Mouse (Mus musculus) MEL (cell line): ENCODE measurements around the gene Zfp655. TPM values are rescaled to one million over a fixed set of nuclear protein-coding genes. Genes with fewer than 3 reads are reported as not detected.
A peak's percentile ranks its signal among the peaks of the same experiment; 100 is the strongest.

ENCODE experiments used
- DNase-seq: peaks from one replicate; pipeline ENCODE4 v3.0.0; 2011; ENCODE audit warnings: low read depth, low spot score
- H3K27ac ChIP-seq: 2 replicates; pipeline ENCODE4 v1.5.1; 2012; ENCODE audit warnings: low read depth, mild to moderate bottlenecking, control low read depth, low read length, moderate library complexity; ENCODE audit not compliant: control insufficient read depth
- H3K27me3 ChIP-seq, 2 experiments: fragments of 150-350 bp in 1 of 2; sonication (generic) in 1 of 2; 2 replicates each; pipeline ENCODE4 v1.6.1; 2012; ENCODE audit warnings: low read length in 2 of 2, mild to moderate bottlenecking in 2 of 2, improper control_type of control experiment in 1 of 2, moderate library complexity in 1 of 2; ENCODE audit not compliant: insufficient read depth in 2 of 2, control insufficient read depth in 1 of 2
- H3K36me3 ChIP-seq, 2 experiments: 2 replicates each; pipeline ENCODE4 v1.6.1; 2012 to 2014; ENCODE audit warnings: low read length in 2 of 2, improper control_type of control experiment in 1 of 2, inconsistent platforms in 1 of 2, mild to moderate bottlenecking in 1 of 2; ENCODE audit not compliant: insufficient read depth in 2 of 2, control insufficient read depth in 1 of 2
- H3K4me1 ChIP-seq, 2 experiments: fragments of 150-350 bp in 1 of 2; sonication (generic) in 1 of 2; 2 replicates each; pipeline ENCODE4 v1.6.1; 2012; ENCODE audit warnings: low read length in 2 of 2, improper control_type of control experiment in 1 of 2, mild to moderate bottlenecking in 1 of 2; ENCODE audit not compliant: insufficient read depth in 2 of 2, control insufficient read depth in 1 of 2
- H3K4me3 ChIP-seq, 2 experiments: fragments of 150-350 bp in 1 of 2; sonication (generic) in 1 of 2; 2 replicates each; pipeline ENCODE4 v1.5.1; 2012; ENCODE audit warnings: low read depth in 2 of 2, low read length in 2 of 2, mild to moderate bottlenecking in 2 of 2, moderate library complexity in 2 of 2, control low read depth in 1 of 2, improper control_type of control experiment in 1 of 2; ENCODE audit not compliant: control insufficient read depth in 1 of 2, insufficient read depth in 1 of 2
- H3K79me2 ChIP-seq: 2 replicates; pipeline ENCODE4 v1.6.1; 2012; ENCODE audit warnings: mild to moderate bottlenecking, low read length, moderate library complexity; ENCODE audit not compliant: control insufficient read depth, poor library complexity, insufficient read depth
- H3K9ac ChIP-seq: 2 replicates; pipeline ENCODE4 v1.6.1; 2012; ENCODE audit warnings: low read depth, mild to moderate bottlenecking, control low read depth, low read length, moderate library complexity; ENCODE audit not compliant: control insufficient read depth, poor library complexity, severe bottlenecking
- H3K9me3 ChIP-seq: fragments of 150-350 bp; sonication (generic); replicated peaks from 2 replicates; pipeline ENCODE4 v1.6.1; 2012; ENCODE audit warnings: mild to moderate bottlenecking, low read length, improper control_type of control experiment, moderate library complexity; ENCODE audit not compliant: insufficient read depth
- BHLHE40 ChIP-seq: IDR thresholded peaks from 2 replicates; pipeline ENCODE4 v1.6.1; 2012; ENCODE audit warnings: low read depth, mild to moderate bottlenecking, inconsistent platforms, low read length, improper control_type of control experiment, borderline replicate concordance
- CHD2 ChIP-seq: IDR thresholded peaks from 2 replicates; pipeline ENCODE4 v1.6.1; 2011; ENCODE audit warnings: low read length, improper control_type of control experiment
- CTCF ChIP-seq, 3 experiments: IDR thresholded peaks in 2 of 3; conservative IDR thresholded peaks in 1 of 3; 2 replicates each; pipeline ENCODE4 v1.5.1; 2011 to 2012; ENCODE audit warnings: low read length in 3 of 3, low read depth in 2 of 3, mild to moderate bottlenecking in 2 of 3, improper control_type of control experiment in 1 of 3, inconsistent platforms in 1 of 3, mixed read lengths in 1 of 3, moderate library complexity in 1 of 3; ENCODE audit not compliant: control insufficient read depth in 1 of 3, insufficient read depth in 1 of 3, poor library complexity in 1 of 3, severe bottlenecking in 1 of 3
- E2F4 ChIP-seq: IDR thresholded peaks from 2 replicates; pipeline ENCODE4 v1.6.1; 2011; ENCODE audit warnings: low read depth, low read length, improper control_type of control experiment, borderline replicate concordance
- ELF1 ChIP-seq: IDR thresholded peaks from 2 replicates; pipeline ENCODE4 v1.6.1; 2014; ENCODE audit warnings: low read depth, mild to moderate bottlenecking, inconsistent platforms, low read length, improper control_type of control experiment, moderate library complexity
- EP300 ChIP-seq, 2 experiments: IDR thresholded peaks; 2 replicates each; pipeline ENCODE4 v1.6.1; 2011; ENCODE audit warnings: improper control_type of control experiment in 2 of 2, low read length in 2 of 2, low read depth in 1 of 2, mild to moderate bottlenecking in 1 of 2
- GABPA ChIP-seq: IDR thresholded peaks from 2 replicates; pipeline ENCODE4 v1.6.1; 2012; ENCODE audit warnings: low read depth, mild to moderate bottlenecking, inconsistent platforms, low read length, improper control_type of control experiment, moderate library complexity
- GATA1 ChIP-seq: IDR thresholded peaks from 2 replicates; pipeline ENCODE4 v1.6.1; 2011; ENCODE audit warnings: low read depth, low read length, improper control_type of control experiment
- HCFC1 ChIP-seq: IDR thresholded peaks from 2 replicates; pipeline ENCODE4 v1.6.1; 2012; ENCODE audit warnings: low read depth, mild to moderate bottlenecking, inconsistent platforms, low read length, improper control_type of control experiment, moderate library complexity
- JUND ChIP-seq: IDR thresholded peaks from 2 replicates; pipeline ENCODE4 v1.6.1; 2011; ENCODE audit warnings: low read depth, mild to moderate bottlenecking, improper control_type of control experiment, low read length
- KAT2A ChIP-seq: conservative IDR thresholded peaks from 2 replicates; pipeline ENCODE4 v1.6.1; 2012; ENCODE audit warnings: low read depth, low read length, improper control_type of control experiment, inconsistent platforms
- MAFK ChIP-seq: IDR thresholded peaks from 2 replicates; pipeline ENCODE4 v1.6.1; 2011; ENCODE audit warnings: low read depth, mild to moderate bottlenecking, low read length, improper control_type of control experiment, borderline replicate concordance
- MAX ChIP-seq: IDR thresholded peaks from 2 replicates; pipeline ENCODE4 v1.6.1; 2011; ENCODE audit warnings: low read length, improper control_type of control experiment
- MAZ ChIP-seq: IDR thresholded peaks from 2 replicates; pipeline ENCODE4 v1.6.1; 2012; ENCODE audit warnings: low read depth, mild to moderate bottlenecking, inconsistent platforms, low read length, improper control_type of control experiment
- MXI1 ChIP-seq: IDR thresholded peaks from 2 replicates; pipeline ENCODE4 v1.6.1; 2011; ENCODE audit warnings: mild to moderate bottlenecking, low read depth, low read length, improper control_type of control experiment
- MYB ChIP-seq: IDR thresholded peaks from 2 replicates; pipeline ENCODE4 v1.6.1; 2011; ENCODE audit warnings: mild to moderate bottlenecking, low read depth, low read length, improper control_type of control experiment
- MYC ChIP-seq: IDR thresholded peaks from 2 replicates; pipeline ENCODE4 v1.6.1; 2011; ENCODE audit warnings: low read depth, mild to moderate bottlenecking, low read length, improper control_type of control experiment, moderate library complexity
- NRF1 ChIP-seq: IDR thresholded peaks from 2 replicates; pipeline ENCODE4 v1.6.1; 2014; ENCODE audit warnings: low read depth, mild to moderate bottlenecking, inconsistent platforms, low read length, improper control_type of control experiment, moderate library complexity; ENCODE audit not compliant: poor library complexity, insufficient read depth, severe bottlenecking
- POLR2A ChIP-seq, 2 experiments: IDR thresholded peaks; 2 replicates each; pipeline ENCODE4 v1.6.1; 2011 to 2012; ENCODE audit warnings: low read length in 2 of 2, mild to moderate bottlenecking in 2 of 2, control low read depth in 1 of 2, improper control_type of control experiment in 1 of 2, low read depth in 1 of 2, moderate library complexity in 1 of 2; ENCODE audit not compliant: control insufficient read depth in 1 of 2, insufficient read depth in 1 of 2, poor library complexity in 1 of 2
- POLR2AphosphoS2 ChIP-seq: IDR thresholded peaks from 2 replicates; pipeline ENCODE4 v1.6.1; 2011; ENCODE audit warnings: low read length, improper control_type of control experiment
- POLR2AphosphoS5 ChIP-seq: IDR thresholded peaks from 2 replicates; pipeline ENCODE4 v1.6.1; 2012; ENCODE audit warnings: low read depth, borderline replicate concordance, mild to moderate bottlenecking, inconsistent platforms, low read length, moderate library complexity, mixed read lengths
- RCOR1 ChIP-seq: IDR thresholded peaks from 2 replicates; pipeline ENCODE4 v1.6.1; 2012; ENCODE audit warnings: low read depth, mild to moderate bottlenecking, inconsistent platforms, low read length, improper control_type of control experiment
- SIN3A ChIP-seq: IDR thresholded peaks from 2 replicates; pipeline ENCODE4 v1.6.1; 2012; ENCODE audit warnings: low read length, improper control_type of control experiment, inconsistent platforms
- SMC3 ChIP-seq: IDR thresholded peaks from 2 replicates; pipeline ENCODE4 v1.6.1; 2011; ENCODE audit warnings: low read depth, low read length, improper control_type of control experiment
- TBP ChIP-seq: IDR thresholded peaks from 2 replicates; pipeline ENCODE4 v1.8.0; 2011; ENCODE audit warnings: low read depth, low read length, improper control_type of control experiment
- TCF12 ChIP-seq: IDR thresholded peaks from 2 replicates; pipeline ENCODE4 v1.6.1; 2014; ENCODE audit warnings: low read depth, mild to moderate bottlenecking, inconsistent platforms, low read length, improper control_type of control experiment, moderate library complexity
- UBTF ChIP-seq: IDR thresholded peaks from 2 replicates; pipeline ENCODE4 v1.6.1; 2012; ENCODE audit warnings: low read depth, mild to moderate bottlenecking, inconsistent platforms, low read length, improper control_type of control experiment, moderate library complexity, borderline replicate concordance; ENCODE audit not compliant: insufficient read depth
- USF1 ChIP-seq: IDR thresholded peaks from 2 replicates; pipeline ENCODE4 v1.6.1; 2014; ENCODE audit warnings: low read depth, mild to moderate bottlenecking, inconsistent platforms, low read length, improper control_type of control experiment, moderate library complexity
- USF2 ChIP-seq, 2 experiments: IDR thresholded peaks; 2 replicates each; pipeline ENCODE4 v1.6.1; 2011 to 2012; ENCODE audit warnings: improper control_type of control experiment in 2 of 2, low read length in 2 of 2, borderline replicate concordance in 1 of 2, inconsistent platforms in 1 of 2, low read depth in 1 of 2, mild to moderate bottlenecking in 1 of 2; ENCODE audit not compliant: insufficient read depth in 1 of 2
- ZC3H11A ChIP-seq: IDR thresholded peaks from 2 replicates; pipeline ENCODE4 v1.6.1; 2012; ENCODE audit warnings: low read depth, mild to moderate bottlenecking, inconsistent platforms, low read length, improper control_type of control experiment
- ZKSCAN1 ChIP-seq: IDR thresholded peaks from 2 replicates; pipeline ENCODE4 v1.6.1; 2012; ENCODE audit warnings: low read depth, mild to moderate bottlenecking, inconsistent platforms, low read length, improper control_type of control experiment, moderate library complexity
- ZMIZ1 ChIP-seq: IDR thresholded peaks from 2 replicates; pipeline ENCODE4 v1.6.1; 2012; ENCODE audit warnings: low read depth, mild to moderate bottlenecking, inconsistent platforms, low read length, improper control_type of control experiment, moderate library complexity
- ZNF384 ChIP-seq: IDR thresholded peaks from 2 replicates; pipeline ENCODE4 v1.6.1; 2012; ENCODE audit warnings: low read depth, mild to moderate bottlenecking, inconsistent platforms, low read length, improper control_type of control experiment
- polyA plus RNA-seq, 2 experiments: library from polyadenylated mRNA; stranded (reverse) in 1 of 2; unstranded in 1 of 2; fragments of >175 nt in 1 of 2; fragments of >200 nt in 1 of 2; gene quantifications; 2 replicates each; pipeline versions ENCODE4 v1.2.1 to v1.2.4; 2012; ENCODE audit warnings: low replicate concordance in 2 of 2, low read depth in 1 of 2; ENCODE audit not compliant: insufficient read length in 2 of 2, insufficient read depth in 1 of 2, missing spikeins in 1 of 2
- total RNA-seq: library from RNA; depleted of rRNA; stranded (reverse); fragments of 300-350 nt; gene quantifications from 2 replicates; pipeline ENCODE4 v1.2.3, GENCODE M21; 2012

Gene Zfp655
- total and polyA plus RNA-seq, 3 experiments, result 25.2 to 35.3 (median 26.9) TPM

DNA sequence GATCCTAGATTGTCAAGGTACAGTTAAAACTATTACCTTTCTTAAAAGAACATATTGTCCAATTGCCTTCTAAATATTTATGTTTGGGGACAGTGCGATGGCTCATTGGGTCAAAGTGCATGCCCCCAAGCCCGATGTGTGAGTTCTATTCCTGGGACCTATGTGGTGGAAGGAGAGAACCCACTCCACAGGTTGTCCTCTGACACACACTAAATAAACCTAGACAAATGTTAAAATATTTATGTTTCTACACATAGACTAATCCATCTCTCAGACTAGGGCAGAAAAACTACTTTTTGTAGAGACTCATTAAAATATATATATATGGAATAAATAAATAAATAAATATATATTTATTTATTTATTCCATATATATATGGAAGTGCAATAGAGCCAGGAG is 48.4 kb downstream of the Zfp655 start (continued):
- no peak for TF ChIP-seq MYB

GRCm38 (mm10) chr5:145280371-145281143 is 49.0 kb downstream of the Zfp655 start, which contains the start of gene Zscan25:
Gene Zscan25, plus strand, starts transcription at chr5:145280500.
- H3K27me3 ChIP-seq, result no peaks in the 10 kb centered on the region
- peaks cover 28% of the 10 kb centered on the region for H3K79me2 ChIP-seq
- H3K4me3 ChIP-seq, result peak within 1 kb of the TSS; percentile 90 to 94
- TF ChIP-seq NRF1, result peak; percentile 50; the same call in 1 of the 2 replicates
- TF ChIP-seq MAX, result peak; percentile 72; the same call in 1 of the 2 replicates
- no peak for TF ChIP-seq CHD2
- peak; percentile 83; the same call in 1 of the 2 replicates for TF ChIP-seq SIN3A
- no peak for TF ChIP-seq CTCF (IDR thresholded peaks at IDR 0.05 in 2 of 3, conservative IDR thresholded peaks at IDR 0.05 in 1 of 3; ENCODE audit: control insufficient read depth in 1 of 3, insufficient read depth in 1 of 3, low read depth in 2 of 3, low read length in 3 of 3, poor library complexity in 1 of 3, severe bottlenecking in 1 of 3)
- peak; percentile 86 for TF ChIP-seq ELF1
- TF ChIP-seq HCFC1, result peak; percentile 93
- peak; percentile 93 for TF ChIP-seq ZNF384
- no peak for TF ChIP-seq MAFK
- TF ChIP-seq GATA1, result no peak
- peak; percentile 40; the same call in 1 of the 2 replicates for TF ChIP-seq MYC
- TF ChIP-seq TCF12, result peak; percentile 66
- TF ChIP-seq MYB, result no peak
- peak; percentile 76 to 77; a peak in 3 of 4 replicates for TF ChIP-seq POLR2A (IDR thresholded peaks at IDR 0.05; ENCODE audit: control insufficient read depth in 1 of 2, insufficient read depth in 1 of 2, low read depth in 1 of 2, low read length in 2 of 2, poor library complexity in 1 of 2)
- TF ChIP-seq KAT2A, result peak; percentile 69
- no peak for TF ChIP-seq E2F4
- TF ChIP-seq POLR2AphosphoS5, result peak; percentile 30; the same call in 1 of the 2 replicates
- TF ChIP-seq MXI1, result peak; percentile 65
- TF ChIP-seq ZKSCAN1, result no peak
- TF ChIP-seq ZC3H11A, result no peak
- TF ChIP-seq EP300 (IDR thresholded peaks at IDR 0.05; ENCODE audit: low read depth in 1 of 2, low read length in 2 of 2), result no peak
- peak; percentile 79; the same call in 1 of the 2 replicates for TF ChIP-seq MAZ
- no peak; the same call in 1 of the 2 replicates for TF ChIP-seq GABPA
- TF ChIP-seq UBTF, result no peak
- TF ChIP-seq POLR2AphosphoS2, result peak; percentile 82; the same call in 1 of the 2 replicates
- no peak for TF ChIP-seq USF2 (IDR thresholded peaks at IDR 0.05; ENCODE audit: borderline replicate concordance in 1 of 2, insufficient read depth in 1 of 2, low read depth in 1 of 2, low read length in 2 of 2)
- TF ChIP-seq JUND, result no peak
- TF ChIP-seq USF1, result peak; percentile 49
- no peak for TF ChIP-seq RCOR1
- TF ChIP-seq BHLHE40, result no peak
- peak; percentile 58 for TF ChIP-seq TBP
- TF ChIP-seq ZMIZ1, result 0 out of 2 replicates have a peak, but pooled peaks have one; percentile 40
- no peak for TF ChIP-seq SMC3

More at GRCm38 (mm10) chr5:145280371-145281143, 49.0 kb downstream of the Zfp655 start, which contains the start of gene Zscan25:
- peak; percentile 96 for DNase-seq
- Histone ChIP-seq H3K4me1 (peaks cover 0 to 2% of the 10 kb centered on the region in 2 experiments; a peak in 3 of 4 replicates), H3K36me3 (peaks cover 5 to 6% of the 10 kb centered on the region in 2 experiments), H3K9ac (peak within 1 kb of the TSS; percentile 97), H3K27ac (peak within 1 kb of the TSS; percentile 70), H3K9me3 (no peaks in the 10 kb centered on the region)
